In genomic region chr13:48228114-48228513, GRCm38 (mm10) we compare ENCODE assay signal across 8 mouse cellular contexts. TPM values are rescaled to one million over a fixed set of nuclear protein-coding genes. Genes with fewer than 3 reads are reported as not detected.
DNase-seq lines count a peak whose midpoint lies in the region; ATAC-seq and TF ChIP-seq lines count a peak whose summit lies in the region.

No protein-coding gene starts in this region.

- 12% methylated on average over 4 of the region's 4 CpGs for WGBS in embryonic facial prominence, embryonic 13.5 days
- WGBS in midbrain, postnatal 0 days, result 9% methylated on average over 4 of the region's 4 CpGs

- peaks cover 32% of the 10 kb centered on the region for H3K4me1 ChIP-seq in embryonic facial prominence, embryonic 13.5 days
- H3K4me1 ChIP-seq in midbrain, postnatal 0 days (ENCODE audit: insufficient read depth, low read length), result no peaks in the 10 kb centered on the region

- H3K27ac ChIP-seq in layer of hippocampus, adult 2 months, result peak overlapping the region; percentile 86
- H3K27ac ChIP-seq in embryonic facial prominence, embryonic 13.5 days, result peak overlapping the region; percentile 97
- peak overlapping the region; percentile 85 for H3K27ac ChIP-seq in midbrain, postnatal 0 days (ENCODE audit: low read depth, low read length)

- TF ChIP-seq CTCF in layer of hippocampus, adult 2 months (conservative IDR thresholded peaks at IDR 0.05), result no peak
- no peak; the same call in 1 of the 2 replicates for TF ChIP-seq CTCF in midbrain, postnatal 0 days (IDR thresholded peaks at IDR 0.05)

- no peak for DNase-seq in layer of hippocampus, adult 2 months (ENCODE audit: low spot score in 2 of 2)
- DNase-seq in layer of hippocampus, postnatal 25 days (ENCODE audit: extremely low spot score in 1 of 2, low spot score in 1 of 2), result no peak
- DNase-seq in hindlimb bud, embryonic 11.5 days (ENCODE audit: extremely low spot score, low read depth, low spot score), result peak; percentile 24
- no peak for DNase-seq in midbrain, postnatal 0 days (ENCODE audit: low spot score)
- DNase-seq in cerebellum, adult 8-10 months, result no peak
- DNase-seq in gastrocnemius, postnatal 36 days, result no peak

- no peak for ATAC-seq in embryonic facial prominence, embryonic 13.5 days (ENCODE audit: insufficient number of reproducible peaks, insufficient read depth, low FRiP score, low TSS enrichment, low read depth)
- peak; percentile 53 for ATAC-seq in midbrain, postnatal 0 days (ENCODE audit: low FRiP score)
- no peak for ATAC-seq in monocyte, adult 5-6 weeks (replicated peaks; ENCODE audit: insufficient number of reproducible peaks, low FRiP score, low TSS enrichment, poor library complexity, severe bottlenecking)

- no peaks in the 10 kb centered on the region for H3K27me3 ChIP-seq in embryonic facial prominence, embryonic 13.5 days
- no peaks in the 10 kb centered on the region for H3K27me3 ChIP-seq in midbrain, postnatal 0 days (ENCODE audit: insufficient read depth, low read length)

- intact Hi-C loops in gastrocnemius, postnatal 36 days (cut with DNase I), result loop anchor here (5.0 kb wide), 1 partner anchor 34 kb away; the partner anchor contains the start of gene Id4

- peak overlapping the region; percentile 57 for H3K4me3 ChIP-seq in layer of hippocampus, adult 2 months
- peak overlapping the region; percentile 42 for H3K4me3 ChIP-seq in embryonic facial prominence, embryonic 13.5 days
- H3K4me3 ChIP-seq in midbrain, postnatal 0 days (ENCODE audit: low read depth, low read length), result peak overlapping the region; percentile 41

- peak overlapping the region; percentile 67 for H3K4me2 ChIP-seq in embryonic facial prominence, embryonic 13.5 days
- peak overlapping the region; percentile 74 for H3K4me2 ChIP-seq in midbrain, postnatal 0 days (ENCODE audit: low read depth, low read length, poor library complexity, severe bottlenecking)

- no peaks in the 10 kb centered on the region for H3K36me3 ChIP-seq in embryonic facial prominence, embryonic 13.5 days
- no peaks in the 10 kb centered on the region for H3K36me3 ChIP-seq in midbrain, postnatal 0 days (ENCODE audit: insufficient read depth, low read length)

- no peaks in the 10 kb centered on the region for H3K9me3 ChIP-seq in embryonic facial prominence, embryonic 13.5 days
- H3K9me3 ChIP-seq in midbrain, postnatal 0 days (ENCODE audit: low read length), result no peaks in the 10 kb centered on the region

- peak overlapping the region; percentile 68 for H3K9ac ChIP-seq in embryonic facial prominence, embryonic 13.5 days
- H3K9ac ChIP-seq in midbrain, postnatal 0 days (replicated peaks; ENCODE audit: low read length, poor library complexity, severe bottlenecking), result peak overlapping the region; percentile 77

RNA-seq across cellular contexts. Expression of gene Id4, which starts 32.9 kb away (rescaled TPM):
- total RNA-seq in layer of hippocampus, adult 2 months (2021), result 10 to 100 TPM; 48.8 to 53.5 TPM
- 10 to 100 TPM; 43.8 to 53.7 TPM for total RNA-seq in layer of hippocampus, postnatal 25 days (2021)
- polyA plus RNA-seq in embryonic facial prominence, embryonic 13.5 days (2015; fragmentation: Nextera tagmentation; extraction: Ambion mirVana), result 16.5 and 25.2 TPM in 2 replicates
- 158 and 201 TPM in 2 replicates for total RNA-seq in midbrain, postnatal 0 days (2014; rRNA removed)
- 95.1 and 116 TPM in 2 replicates for polyA plus RNA-seq in midbrain, postnatal 0 days (2015; fragmentation: Nextera tagmentation; extraction: Ambion mirVana)
- not detected in 3 replicates for total RNA-seq in monocyte, adult 5-6 weeks (2017)
- total RNA-seq in gastrocnemius, postnatal 36 days (2021), result under 1 TPM; 0.81 to 0.97 TPM

Comparison
In these comparisons a context has a peak if more than half of its experiments do, and no peak if none do; other contexts are left out.
1. RNA of gene Id4, which starts 32.9 kb away (total RNA-seq): 158 to 201 TPM in midbrain, postnatal 0 days, 43.8 to 53.7 TPM in layer of hippocampus, postnatal 25 days and 48.8 to 53.5 TPM in layer of hippocampus, adult 2 months; 0.81 to 0.97 TPM in gastrocnemius, postnatal 36 days and not detected in monocyte, adult 5-6 weeks; every median in the first group is over 10 times any median in the second.
2. Peak in every context shown above with its lines, with median percentiles within 50 percentile points of each other: H3K27ac ChIP-seq and H3K4me3 ChIP-seq.